Mouse (Mus musculus): ENCODE measurements around the gene Thbs3.
A peak's percentile ranks its signal among the peaks of the same experiment; 100 is the strongest.
"Not testable (repeated sequence)": the region's sequence is repeated elsewhere in the genome, so short reads cannot be mapped to it uniquely, and the experiment has no call there.

The Thbs3 gene

DNA sequence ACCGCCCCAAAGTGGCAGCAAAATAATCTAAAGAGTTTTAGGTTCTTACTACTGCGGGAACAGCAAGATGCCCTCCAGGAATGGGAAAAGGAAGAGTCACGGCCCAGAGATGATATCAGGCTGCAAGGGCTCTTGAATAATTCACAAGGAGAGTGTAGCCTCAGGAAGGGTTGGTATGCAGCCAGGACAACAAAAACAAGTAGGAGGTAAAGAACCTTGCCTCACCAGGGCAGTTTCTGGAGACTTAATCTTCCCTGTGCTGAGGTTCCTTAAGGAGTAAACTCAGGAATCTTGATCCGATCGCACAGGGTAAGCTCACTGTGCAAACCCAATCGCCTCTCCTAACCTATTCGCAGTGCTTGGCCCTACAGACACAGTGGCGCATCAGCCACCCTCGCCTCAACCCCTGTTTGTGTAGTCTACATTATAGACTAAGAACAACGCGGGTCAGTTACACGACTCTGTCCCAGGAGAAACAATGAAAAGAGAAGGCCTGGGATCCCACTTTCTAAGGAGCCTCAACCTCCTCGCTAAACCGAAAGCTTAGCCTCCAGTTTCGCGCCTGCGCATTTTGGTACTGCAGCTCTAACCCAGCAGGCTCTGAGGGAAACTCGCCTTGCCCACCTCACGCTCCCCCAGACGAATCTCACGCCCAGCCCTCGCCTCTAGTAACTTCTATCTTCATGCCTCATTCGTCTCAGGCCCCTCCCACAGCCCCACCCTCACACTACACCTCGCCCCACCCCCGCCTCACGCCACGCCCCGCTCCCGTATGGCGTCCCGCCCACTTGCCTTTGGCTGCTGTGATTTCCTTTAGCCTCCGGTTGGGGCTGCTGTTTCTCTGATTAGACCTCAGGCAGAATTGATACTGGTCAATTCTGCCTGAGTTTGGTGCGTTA, 18.8 kb upstream of the Thbs3 start:
- peak; percentile 75 to 87 for DNase-seq (ENCODE audit: low spot score in 2 of 2)

DNA sequence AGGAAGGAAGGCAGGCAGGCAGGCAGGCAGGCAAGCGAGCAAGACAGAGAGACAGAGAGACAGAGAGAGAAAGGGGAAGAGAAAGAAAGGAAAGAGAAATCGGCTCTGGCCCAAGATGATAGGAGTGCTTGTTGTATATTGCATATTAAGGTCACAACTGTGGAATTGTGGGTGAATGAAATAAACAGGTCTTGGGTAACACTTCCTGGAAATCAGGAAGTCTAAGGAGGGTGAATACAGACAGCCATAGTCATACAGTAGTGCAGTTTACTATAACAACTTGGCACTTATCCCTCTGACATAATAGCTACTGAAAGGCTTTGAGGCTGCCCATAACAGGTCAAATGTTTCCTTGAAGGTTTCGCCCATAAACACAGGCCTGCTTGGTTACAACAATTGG, 15.1 kb upstream of the Thbs3 start:
- no peak for DNase-seq (ENCODE audit: low spot score in 2 of 2)

DNA sequence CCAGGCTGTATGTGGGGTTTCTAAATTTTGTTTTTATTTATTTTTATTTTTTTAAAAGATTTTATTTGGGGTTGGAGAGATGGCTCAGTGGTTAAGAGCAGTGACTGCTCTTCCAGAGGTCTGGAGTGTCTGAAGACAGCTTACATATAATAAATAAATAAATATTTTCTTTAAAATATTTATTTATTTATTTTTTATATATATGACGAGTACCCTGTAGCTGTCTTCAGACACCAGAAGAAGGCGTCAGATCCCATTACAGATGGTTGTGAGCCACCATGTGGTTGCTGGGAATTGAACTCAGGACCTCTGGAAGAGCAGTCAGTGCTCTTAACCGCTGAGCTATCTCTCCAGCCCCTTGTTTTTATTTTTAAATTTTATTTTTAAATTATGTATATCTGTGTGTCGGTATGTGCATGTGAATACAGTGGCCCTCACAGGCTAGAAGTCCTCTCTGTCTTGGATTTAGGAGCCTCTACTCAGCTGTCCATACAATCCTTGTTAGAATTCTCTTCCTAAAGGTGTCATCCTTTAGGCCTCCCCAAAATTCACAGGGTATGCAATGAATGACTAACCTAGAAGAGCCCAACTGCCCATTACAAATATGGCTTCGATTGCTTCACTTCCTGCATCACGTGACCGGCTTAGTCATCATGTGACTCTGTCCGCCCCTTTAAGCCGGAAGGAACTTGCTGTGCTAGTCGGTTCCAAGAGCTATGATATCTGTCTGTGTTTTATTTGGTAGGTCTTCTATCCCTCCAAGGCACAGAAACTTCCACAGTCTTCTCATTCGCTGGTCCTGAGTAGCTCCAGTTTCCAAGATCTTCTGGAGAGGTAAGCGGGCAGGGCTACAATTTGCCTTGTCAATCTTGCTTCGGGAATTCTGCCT, 12.5 kb upstream of the Thbs3 start, which contains the start of gene Gba:
TSS of gene Gba (plus strand) at position 676 of the 889 bp plus-strand sequence.
- peak; percentile 80 to 83 for DNase-seq (ENCODE audit: low spot score in 2 of 2)

DNA sequence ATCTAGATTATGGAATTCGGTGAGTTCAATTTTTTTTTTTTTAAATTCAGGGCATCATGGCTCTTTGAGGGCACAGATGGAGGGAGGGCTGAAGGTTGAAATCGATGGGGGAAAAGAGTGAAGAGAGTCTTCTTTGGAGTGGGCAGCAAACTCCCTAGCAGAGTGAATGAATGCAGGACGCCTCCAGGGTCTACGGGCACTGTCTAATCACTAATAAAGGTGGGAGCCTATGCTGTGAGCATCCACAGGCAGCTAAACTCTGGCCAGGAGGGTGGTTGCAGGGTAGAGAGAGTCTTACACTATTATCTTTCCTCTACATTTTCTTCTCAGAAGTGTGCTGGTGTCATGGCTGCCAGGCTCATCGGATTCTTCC, 11.9 kb upstream of the Thbs3 start:
- DNase-seq (ENCODE audit: low spot score in 2 of 2): no peak

DNA sequence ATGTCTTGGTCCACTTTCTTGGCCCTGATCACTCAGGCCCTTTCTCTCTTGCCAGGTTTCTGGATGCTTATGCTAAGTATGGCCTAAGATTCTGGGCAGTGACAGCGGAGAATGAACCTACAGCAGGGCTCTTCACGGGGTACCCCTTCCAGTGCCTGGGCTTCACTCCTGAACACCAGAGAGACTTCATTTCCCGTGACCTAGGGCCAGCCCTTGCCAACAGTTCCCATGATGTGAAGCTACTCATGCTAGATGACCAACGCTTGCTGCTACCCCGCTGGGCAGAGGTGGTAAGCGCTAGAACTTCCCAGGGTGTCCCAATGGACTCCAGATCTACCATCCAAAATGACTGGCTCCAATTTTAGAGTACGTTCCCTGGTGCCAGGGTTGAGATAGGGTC, 8.9 kb upstream of the Thbs3 start:
- DNase-seq (ENCODE audit: low spot score in 2 of 2): no peak

DNA sequence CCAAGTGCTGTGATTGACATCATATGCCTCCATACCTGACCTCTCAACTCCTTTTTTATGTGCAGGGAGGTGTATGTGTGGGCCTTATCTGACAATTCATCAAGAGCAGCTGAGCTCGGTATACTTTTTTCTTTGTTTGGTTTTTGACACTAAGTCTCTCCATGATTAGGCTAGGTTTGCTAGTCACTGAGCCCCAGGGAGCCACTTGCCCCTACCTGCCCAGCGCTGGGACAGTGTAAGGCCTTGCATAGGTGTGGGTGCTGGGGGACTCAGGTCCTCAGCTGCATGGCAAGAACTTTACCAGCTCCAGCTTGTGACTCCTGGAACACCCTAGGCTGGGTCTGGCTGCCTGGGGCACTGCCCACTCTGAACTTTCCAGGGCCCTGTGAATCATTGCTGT, 8.3 kb upstream of the Thbs3 start:
- peak in 1 of 2 experiments; percentile 42 for DNase-seq (ENCODE audit: low spot score in 2 of 2)

DNA sequence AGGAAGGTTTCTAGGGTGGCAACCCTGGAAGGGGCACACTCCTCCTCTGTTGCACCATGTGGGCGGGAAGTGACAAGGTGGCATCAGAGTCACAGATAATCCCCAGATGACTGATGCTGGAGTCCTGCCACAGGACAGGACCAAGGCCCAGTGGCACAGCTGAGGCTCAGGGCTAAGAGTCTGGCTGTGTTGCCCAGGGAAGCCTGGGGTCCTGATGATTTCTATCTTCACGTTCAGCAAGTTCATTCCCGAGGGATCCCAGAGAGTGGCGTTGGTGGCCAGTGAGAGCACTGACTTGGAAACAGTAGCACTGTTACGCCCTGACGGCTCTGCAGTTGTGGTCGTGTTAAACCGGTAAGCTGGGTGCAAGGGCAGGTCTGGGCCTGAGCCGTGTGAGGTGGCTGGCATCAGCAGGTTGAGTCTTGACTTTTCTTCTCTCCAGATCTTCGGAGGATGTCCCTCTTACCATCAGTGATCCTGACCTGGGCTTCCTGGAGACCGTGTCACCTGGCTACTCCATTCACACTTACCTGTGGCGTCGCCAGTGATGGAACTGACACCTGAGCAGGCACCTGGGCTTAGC, 6.8 kb upstream of the Thbs3 start:
- DNase-seq (ENCODE audit: low spot score in 2 of 2): peak; percentile 56 to 73

DNA sequence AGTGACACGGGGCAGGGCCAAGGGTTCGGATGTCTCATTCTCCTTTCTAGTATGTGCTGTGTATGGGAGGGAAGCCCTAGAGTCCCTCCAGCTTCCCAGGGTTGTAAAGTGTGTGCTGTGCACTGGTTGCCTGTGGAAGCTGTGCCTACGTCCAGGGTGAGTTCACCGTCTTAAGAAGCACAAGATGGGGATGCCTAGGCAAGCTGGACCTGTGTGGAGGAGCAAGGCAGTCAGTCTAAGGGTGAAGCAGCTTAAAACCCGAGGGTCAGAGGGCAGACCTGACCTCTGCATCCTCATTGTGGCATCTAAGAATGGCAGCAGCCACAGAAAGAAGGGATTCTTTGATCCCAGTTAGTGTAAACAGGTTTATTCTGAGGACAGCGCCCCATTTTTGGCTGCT, 6.2 kb upstream of the Thbs3 start:
- DNase-seq (ENCODE audit: low spot score in 2 of 2): no peak

DNA sequence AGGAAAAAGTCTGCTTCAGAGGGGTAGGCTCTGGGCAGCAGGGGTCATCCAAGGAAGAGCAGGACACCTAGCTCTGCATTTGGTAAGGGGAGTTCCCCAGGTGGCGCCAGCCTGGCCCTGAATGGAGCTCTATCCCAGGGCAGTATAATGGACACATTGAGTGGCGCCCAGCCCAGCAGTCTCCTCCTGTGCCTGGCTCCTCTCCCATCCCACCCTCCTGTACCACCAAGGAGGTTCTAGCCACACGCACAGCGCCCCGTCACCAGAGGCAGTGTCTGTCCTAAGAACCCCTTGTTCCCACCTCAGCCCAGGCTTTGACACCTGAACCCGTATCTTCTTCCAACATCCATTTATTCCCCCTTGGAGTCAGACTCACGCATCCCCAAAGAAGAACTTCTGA, 5.2 kb upstream of the Thbs3 start:
- no peak for DNase-seq (ENCODE audit: low spot score in 2 of 2)

DNA sequence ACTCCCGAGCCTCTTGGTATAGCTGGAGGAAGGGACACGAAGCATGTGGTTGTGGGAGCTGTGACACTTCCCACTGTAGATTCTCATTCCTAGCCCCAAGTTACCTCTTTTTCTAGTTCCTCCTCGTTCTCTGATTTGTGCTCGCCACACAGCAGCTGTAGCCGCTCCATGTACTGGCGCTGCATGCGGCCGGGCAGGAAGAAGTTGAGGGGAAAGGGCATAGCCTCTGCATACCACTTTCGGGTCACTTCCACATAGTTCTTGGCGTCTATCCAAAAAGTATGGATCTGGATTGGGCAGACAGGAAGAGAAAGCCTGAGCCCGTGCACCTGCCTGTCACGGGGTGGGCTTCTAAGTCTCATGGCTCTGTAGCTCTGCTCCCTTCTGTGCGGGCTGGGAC, 4.8 kb upstream of the Thbs3 start:
- no peak for DNase-seq (ENCODE audit: low spot score in 2 of 2)

DNA sequence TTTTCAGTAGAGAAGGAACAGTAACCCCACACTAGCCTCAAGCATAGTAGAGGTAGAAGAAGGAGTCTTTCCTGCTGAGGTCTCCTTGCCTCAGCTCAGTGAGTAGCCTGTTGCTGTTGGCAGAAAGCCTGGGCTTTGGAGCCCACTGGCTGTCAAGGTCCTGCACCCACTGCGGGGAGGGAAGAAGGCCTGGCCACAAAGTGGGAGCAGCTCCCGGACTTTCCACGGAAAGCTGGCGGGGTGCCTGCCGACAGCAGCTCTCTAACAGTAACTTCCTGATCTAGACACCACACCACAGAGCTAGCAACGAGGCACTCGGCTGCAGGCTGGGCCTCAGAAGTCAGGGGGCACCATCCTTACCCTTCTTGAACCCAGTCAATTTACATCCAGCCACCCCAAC, 4.2 kb upstream of the Thbs3 start:
- DNase-seq (ENCODE audit: low spot score in 2 of 2): no peak

DNA sequence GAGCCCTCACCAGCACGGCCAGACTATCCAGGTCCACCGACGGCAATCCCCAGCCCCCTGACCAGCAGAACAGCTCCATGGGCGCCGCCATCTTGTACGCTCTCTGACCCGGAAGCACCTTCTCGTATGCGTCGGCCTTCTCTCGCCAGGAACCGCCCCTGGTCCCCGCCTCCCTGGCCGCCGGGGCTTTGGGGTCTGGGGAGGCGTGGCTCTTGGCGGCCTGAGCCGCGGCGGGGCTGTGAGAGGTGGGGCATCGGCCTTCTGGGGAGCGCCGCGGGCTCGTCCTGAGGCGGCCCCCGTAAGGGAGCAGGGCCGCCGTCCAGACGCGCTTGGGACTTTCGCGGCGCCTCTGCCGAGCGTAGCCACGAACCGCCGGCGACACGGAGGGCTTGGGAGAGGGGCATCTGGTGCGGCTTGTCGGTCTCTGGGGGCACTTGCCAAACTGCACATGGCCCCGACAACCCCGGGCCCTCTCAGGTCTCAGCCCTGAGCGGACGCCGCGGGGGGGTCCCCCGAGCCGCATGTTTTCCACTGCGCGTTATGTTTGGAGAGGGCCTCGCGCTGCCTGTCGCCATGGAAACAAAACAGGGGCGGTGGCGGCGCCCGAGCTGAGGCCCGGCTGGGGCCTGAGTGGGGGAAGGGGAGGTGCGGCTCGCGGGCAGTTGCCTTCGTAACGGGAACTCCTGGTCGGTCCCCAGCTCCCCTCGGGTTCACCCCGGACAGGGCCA, 1.0 kb upstream of the Thbs3 start:
- DNase-seq (ENCODE audit: low spot score in 2 of 2): peak; percentile 86 to 93

DNA sequence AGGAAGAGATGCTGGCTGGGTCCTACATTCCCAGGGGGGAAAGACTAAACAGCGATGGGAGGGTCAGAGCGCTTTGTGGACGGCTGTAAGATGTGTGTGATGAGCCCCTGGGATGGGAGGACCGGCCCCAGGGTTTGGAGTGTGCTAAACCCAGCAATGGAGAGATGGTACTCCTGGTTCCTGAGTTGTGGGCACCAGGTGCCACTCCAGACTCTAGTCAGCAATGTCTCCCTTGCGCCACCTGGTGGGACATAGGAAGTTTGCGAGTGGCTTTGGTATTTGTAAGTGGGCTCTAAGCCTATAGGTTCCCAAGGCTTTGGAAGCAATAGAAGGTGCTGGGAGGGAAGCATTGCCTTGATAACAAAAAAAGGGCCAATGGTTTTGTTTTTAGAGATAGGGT, 873 bp downstream of the Thbs3 start:
- peak; percentile 77 to 81 for DNase-seq (ENCODE audit: low spot score in 2 of 2)

DNA sequence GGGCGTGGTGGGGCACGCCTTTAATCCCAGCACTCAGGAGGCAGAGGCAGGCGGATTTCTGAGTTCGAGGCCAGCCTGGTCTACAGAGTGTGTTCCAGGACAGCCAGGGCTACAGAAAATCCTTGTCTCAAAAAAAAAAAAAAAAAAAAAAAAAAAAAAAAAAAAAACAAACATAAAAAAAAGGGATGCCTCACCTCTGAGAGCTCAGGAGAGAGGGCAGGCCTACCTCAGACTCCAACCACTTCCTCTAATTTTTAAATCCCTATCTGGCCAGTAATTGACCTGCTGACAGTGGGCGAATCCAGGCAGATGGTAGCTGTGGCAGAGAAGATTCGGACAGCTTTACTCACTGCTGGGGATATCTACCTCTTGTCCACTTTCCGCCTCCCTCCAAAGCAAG, 1.4 kb downstream of the Thbs3 start:
- DNase-seq (ENCODE audit: low spot score in 2 of 2): not testable (repeated sequence)

DNA sequence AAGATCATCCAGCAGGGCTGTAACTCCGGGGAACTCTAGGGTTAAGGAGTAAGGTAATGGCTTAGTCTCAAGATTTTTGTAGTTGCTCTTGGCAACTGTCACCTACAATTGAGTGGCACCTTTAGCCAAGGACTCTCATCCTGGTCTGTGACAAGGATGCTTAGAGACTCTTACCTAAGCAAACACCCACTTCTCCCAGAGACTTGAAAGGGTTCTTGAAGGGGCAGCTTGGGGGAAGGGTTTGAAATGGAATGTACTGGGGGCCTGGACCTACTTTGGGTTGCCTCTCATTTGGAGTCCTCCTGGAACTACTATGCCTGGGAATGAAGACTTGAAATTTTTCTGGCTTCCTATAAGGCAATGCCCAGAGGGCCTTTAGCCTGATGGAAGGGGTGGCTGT, 3.3 kb downstream of the Thbs3 start:
- DNase-seq (ENCODE audit: low spot score in 2 of 2): no peak

DNA sequence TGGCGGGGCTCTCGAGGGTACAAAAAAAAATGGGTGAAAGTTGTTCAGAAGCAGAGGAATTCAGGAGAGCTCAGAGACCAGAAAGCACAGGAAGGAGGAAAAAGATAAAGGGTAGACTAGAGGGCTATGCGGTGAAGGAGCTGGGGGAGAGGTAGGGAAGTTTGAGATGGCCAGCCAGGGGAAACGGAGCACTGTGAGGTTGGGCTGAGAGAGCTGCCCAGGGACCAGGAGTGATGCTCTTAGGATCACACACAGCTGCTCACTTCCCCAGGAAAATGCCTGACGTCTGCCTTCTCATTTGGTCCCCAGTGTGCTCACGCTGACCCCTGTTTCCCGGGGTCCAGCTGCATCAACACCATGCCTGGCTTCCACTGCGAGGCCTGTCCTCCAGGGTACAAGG, 4.6 kb downstream of the Thbs3 start:
- no peak for DNase-seq (ENCODE audit: low spot score in 2 of 2)

DNA sequence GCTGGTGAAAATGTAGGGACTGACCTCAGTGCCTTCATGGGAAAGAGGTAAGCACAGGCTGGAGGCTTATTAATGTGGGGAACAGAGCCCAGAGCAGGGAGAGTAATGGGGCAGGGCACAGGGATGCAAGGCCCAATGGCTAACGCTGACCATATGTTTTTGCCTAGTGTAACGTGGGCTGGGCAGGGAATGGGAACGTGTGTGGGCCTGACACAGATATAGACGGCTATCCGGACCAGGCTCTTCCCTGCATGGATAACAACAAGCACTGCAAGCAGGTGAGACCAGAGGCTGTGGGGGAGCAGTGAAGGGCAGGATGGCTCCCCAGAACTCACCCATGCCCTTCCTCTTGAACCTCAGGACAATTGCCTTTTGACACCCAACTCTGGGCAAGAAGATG, 6.2 kb downstream of the Thbs3 start:
- no peak for DNase-seq (ENCODE audit: low spot score in 2 of 2)

DNA sequence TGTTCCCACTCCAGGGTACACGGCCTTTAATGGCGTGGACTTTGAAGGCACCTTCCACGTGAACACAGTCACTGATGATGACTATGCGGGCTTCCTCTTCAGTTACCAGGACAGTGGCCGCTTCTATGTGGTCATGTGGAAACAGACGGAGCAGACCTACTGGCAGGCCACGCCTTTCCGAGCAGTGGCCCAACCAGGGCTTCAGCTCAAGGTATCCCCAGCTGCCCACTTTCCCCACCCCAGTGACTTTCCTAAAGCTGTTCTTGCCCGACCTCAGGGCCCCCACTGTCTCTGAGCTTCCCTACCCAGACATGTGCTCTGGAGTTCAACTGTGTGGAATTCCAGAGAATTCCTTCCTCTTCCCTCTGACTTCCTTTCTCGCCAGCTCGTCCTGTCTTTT, 9.8 kb downstream of the Thbs3 start:
- no peak for DNase-seq (ENCODE audit: low spot score in 2 of 2)

DNA sequence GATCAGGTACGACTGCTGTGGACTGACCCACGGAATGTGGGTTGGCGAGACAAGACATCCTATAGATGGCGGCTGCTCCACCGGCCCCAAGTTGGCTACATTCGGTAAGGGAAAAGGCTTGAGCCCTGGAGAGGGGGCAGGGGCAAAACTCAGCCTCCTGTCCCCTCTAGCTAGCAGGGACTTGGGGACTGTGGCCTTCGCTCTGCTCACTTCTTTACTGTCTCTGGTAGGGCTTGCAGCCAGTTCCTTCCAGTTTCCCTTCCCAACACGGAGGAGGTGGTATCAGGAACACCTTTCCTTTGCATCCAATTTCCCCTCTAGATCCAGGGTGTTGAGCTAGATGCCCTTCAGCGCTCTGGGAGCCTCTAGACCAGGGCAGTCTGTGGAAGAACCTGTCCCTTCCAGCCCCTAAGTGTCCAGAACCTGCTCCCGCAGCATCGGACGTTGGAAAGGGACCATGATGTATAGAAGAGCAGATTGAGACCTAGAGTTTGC, 10.4 kb downstream of the Thbs3 start:
- DNase-seq (ENCODE audit: low spot score in 2 of 2): no peak

DNA sequence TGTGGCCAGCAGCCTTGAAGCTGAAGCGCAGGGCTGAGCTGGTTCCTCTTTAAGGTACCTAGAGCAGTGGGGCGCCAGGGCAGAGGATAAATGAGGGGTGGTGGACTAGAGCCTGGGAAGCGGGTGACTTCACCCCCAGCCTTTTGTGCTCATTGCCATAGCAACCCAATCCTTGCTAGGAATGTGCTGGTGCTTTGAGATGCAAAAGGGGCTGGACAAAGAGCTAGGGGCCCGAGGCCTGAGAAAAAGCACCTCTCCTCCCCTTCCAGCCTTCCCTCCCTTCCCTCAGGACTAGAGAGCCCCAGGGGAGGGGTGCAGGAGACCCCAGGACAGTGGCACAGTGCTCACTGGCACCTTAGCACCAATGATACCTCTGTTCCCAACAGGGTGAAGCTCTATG, 10.9 kb downstream of the Thbs3 start:
- no peak for DNase-seq (ENCODE audit: low spot score in 2 of 2)

DNA sequence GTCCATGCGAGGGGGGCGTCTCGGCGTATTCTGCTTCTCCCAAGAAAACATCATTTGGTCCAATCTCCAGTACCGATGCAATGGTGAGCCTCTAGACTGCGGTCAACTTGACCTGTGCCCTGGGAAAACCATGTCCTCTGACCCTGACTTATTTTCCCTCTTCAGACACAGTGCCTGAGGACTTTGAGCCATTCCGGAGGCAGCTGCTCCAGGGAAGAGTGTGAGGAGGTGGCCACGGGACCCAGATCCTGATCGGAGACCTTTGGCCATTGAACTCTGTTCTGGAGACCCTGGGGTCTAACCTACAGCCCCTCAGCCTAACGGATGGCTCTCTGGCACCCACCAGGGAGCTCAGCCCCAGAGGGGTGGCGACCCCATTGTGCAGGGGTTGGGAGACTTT, 11.4 kb downstream of the Thbs3 start:
- no peak for DNase-seq (ENCODE audit: low spot score in 2 of 2)

DNA sequence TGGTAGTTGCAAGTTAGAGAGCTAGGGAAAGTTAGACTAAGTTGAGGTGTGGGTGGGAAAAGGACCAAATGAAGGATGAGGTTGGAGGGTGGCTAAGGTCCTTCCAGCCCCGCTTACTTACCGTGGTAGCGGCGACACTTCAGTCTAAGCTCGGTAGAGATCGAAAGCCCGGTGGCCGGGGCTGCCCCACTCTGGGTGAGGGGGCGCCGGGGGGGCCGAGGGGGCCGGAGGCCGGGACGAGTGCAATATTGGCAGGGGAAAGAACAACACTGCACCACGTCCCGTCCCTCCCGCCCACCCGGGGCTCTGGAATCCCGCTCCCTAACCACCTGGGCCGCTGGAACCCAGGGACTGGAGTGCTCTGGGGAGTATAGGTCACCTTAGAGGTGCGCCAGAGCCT, 11.9 kb downstream of the Thbs3 start, which contains the start of gene Mtx1:
TSS of gene Mtx1 (minus strand) at position 189 of the 400 bp plus-strand sequence.
- no peak for DNase-seq (ENCODE audit: low spot score in 2 of 2)

Measured in urinary bladder, postnatal 36 days (tissue).